Mouse (Mus musculus) heart, postnatal 0 days (tissue): Measurements from ENCODE around the gene Gga1.
A peak's percentile ranks its signal among the peaks of the same experiment; 100 is the strongest.

Source experiments
- CTCF ChIP-seq: IDR thresholded peaks from 2 replicates; pipeline ENCODE4 v1.5.1; 2016; ENCODE audit warnings: antibody characterized with exemption, control low read depth, low read depth
- EP300 ChIP-seq: IDR thresholded peaks from 2 replicates; pipeline ENCODE4 v1.6.1; 2016; ENCODE audit warnings: antibody characterized with exemption, low read depth

GRCm38 (mm10) chr15:78869775-78870174 lies 7.2 kb upstream of the Gga1 start:
- peak; percentile 67 for TF ChIP-seq CTCF
- TF ChIP-seq EP300, result no peak
